Mouse (Mus musculus): Measurements from ENCODE around the gene Ucp2. TPM values are rescaled to one million over a fixed set of nuclear protein-coding genes. Genes with fewer than 3 reads are reported as not detected.

Gene Ucp2
- polyA plus RNA-seq, 1 experiment from 2014 or later = 99.6 TPM

DNA sequence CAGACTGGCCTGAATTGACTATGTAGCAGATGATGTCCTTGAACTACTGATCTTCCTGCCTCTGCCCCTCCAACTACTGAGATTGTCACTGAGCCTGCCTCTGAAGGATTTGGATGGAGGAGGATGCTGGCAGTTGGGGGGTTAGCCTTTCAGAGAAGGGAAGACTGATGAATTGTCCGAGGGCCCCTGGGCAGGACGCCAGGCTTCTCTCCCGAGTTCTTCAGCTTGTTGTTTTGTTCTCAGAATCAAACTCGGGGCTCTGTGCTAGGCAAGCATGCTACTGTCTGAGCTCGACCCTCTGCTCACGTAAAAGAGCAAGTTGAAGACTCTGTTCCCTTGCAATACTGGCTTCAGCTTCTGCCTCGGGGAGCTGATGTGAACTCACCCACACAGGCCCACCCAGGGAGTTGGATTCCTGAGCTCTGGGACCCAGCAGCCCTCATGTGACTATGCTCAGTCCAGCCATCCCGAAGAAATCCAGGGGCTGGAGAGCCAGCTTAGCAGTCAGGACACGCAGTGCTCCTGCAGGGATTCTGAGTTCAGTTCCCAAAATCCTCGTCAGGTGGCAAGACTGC is 4.6 kb upstream of the Ucp2 start:
- Histone ChIP-seq H3K4me3 (ENCODE audit: low read depth, low read length) (no peak overlapping the region), H3K4me2 (replicated peaks; ENCODE audit: low read depth, low read length) (no peak overlapping the region), H3K36me3 (ENCODE audit: control insufficient read depth, insufficient read depth, low read length) (no peaks in the 10 kb centered on the region), H3K27ac (ENCODE audit: low read depth, low read length) (no peak overlapping the region), H3K9ac (ENCODE audit: low read depth, low read length) (no peak overlapping the region), H3K4me1 (replicated peaks; ENCODE audit: control insufficient read depth, insufficient read depth, low read length) (peaks cover 5% of the 10 kb centered on the region; the same call in 1 of the 2 replicates), H3K27me3 (ENCODE audit: control insufficient read depth, insufficient read depth, low read length) (peaks cover 4% of the 10 kb centered on the region; the same call in 1 of the 2 replicates), H3K9me3 (ENCODE audit: control insufficient read depth, low read length) (no peaks in the 10 kb centered on the region)
- ATAC-seq (ENCODE audit: low FRiP score) (no peak), DNase-seq (ENCODE audit: low spot score) (no peak)
- WGBS = 47% methylated on average over 10 of the region's 10 CpGs

DNA sequence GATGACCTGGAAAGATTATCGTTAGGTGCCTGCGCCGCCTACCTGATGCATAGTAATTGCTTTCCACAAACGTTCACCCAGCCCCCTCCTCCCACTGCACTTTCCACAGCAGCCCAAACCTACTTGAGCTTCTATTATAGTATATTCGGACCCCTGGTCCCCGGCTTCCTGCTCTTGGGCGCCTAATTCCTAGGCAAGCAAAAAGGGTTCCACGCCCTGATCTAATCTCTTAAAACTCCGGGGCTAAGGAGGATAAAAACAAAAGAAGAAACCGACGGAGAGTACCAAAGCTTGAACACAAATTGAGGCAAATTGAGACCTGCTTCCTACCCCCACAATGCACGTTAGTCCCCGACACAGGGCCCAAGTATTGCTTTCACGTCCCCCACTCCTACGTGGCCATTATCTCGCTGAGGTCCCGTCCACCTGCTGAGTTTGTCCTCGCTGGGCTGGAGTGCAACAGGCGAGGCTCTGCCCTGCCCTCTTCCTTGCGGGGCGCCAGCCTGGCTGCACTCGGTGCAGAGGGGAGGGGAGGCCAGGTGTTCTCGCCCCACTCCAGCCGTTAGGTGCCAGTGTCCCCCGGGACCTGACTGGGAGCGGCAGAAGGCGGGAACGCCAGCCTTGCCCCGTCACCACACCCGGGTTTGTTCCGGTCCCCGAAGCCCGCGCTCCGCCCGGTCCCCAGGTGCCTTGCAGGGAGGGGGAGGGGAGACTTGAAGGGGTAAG is 583 bp upstream of the Ucp2 start:
- H3K4me1 ChIP-seq (replicated peaks; ENCODE audit: control insufficient read depth, insufficient read depth, low read length) = peaks cover 8% of the 10 kb centered on the region; the same call in 1 of the 2 replicates
- no peaks in the 10 kb centered on the region for H3K36me3 ChIP-seq (ENCODE audit: control insufficient read depth, insufficient read depth, low read length)
- H3K9me3 ChIP-seq (ENCODE audit: control insufficient read depth, low read length) = no peaks in the 10 kb centered on the region
- DNase-seq (ENCODE audit: low spot score) (peak; percentile 2), ATAC-seq (ENCODE audit: low FRiP score) (peak; percentile 59; the same call in 1 of the 2 replicates)
- WGBS = 3% methylated on average over 31 of the region's 36 CpGs
- peak overlapping the region; percentile 50; the same call in 1 of the 2 replicates for H3K9ac ChIP-seq (ENCODE audit: low read depth, low read length)
- peaks cover 4% of the 10 kb centered on the region; the same call in 1 of the 2 replicates for H3K27me3 ChIP-seq (ENCODE audit: control insufficient read depth, insufficient read depth, low read length)
- 0 out of 2 replicates have a peak overlapping the region, but pooled peaks have one; percentile 17 for H3K27ac ChIP-seq (ENCODE audit: low read depth, low read length)
- peak overlapping the region; percentile 40 for H3K4me3 ChIP-seq (ENCODE audit: low read depth, low read length)
- H3K4me2 ChIP-seq (replicated peaks; ENCODE audit: low read depth, low read length) = peak overlapping the region; percentile 73

DNA sequence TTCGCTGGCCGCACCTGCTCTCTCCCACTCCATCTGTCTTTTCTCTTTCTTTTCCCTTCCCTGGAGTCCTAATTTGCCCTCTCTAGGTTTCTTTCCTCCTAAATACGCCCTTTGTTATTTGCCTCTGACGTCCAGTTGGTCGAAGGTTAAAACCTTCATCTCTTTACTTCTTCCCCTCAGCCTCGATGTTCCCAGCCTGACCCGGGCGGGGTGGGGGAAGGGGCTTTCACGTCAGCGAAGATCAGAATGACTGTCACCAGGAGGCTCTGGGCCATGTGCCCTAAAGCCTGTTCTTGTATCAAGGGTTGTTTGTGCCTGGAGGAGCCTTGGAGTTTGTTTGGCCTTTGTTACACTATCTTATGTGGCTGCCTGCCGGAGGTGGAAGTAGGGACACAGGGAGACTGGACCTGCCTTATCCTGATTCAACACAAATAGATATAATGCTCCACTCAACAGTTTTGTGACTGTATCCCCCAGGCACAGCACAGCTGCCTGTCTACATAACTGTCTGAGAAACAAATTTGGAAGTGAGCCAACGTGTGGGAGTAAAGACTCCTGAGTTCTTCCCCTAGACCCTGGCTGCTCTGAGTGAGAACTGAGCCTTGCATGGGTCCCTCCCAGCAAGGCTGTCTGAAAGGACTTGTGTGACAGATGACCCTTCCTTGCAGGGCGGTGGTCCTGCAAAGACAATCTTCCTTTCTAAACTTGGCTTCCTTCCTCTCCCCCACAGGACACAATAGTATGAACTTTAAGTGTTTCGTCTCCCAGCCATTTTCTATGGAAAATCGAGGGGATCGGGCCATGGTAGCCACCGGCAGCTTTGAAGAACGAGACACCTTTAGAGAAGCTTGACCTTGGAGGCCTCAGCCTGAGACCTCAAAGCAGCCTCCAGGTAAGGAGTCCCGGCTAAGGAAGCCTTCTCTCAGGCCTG is 612 bp downstream of the Ucp2 start:
- Histone ChIP-seq H3K27ac (ENCODE audit: low read depth, low read length) (no peak overlapping the region; the same call in 1 of the 2 replicates), H3K9ac (ENCODE audit: low read depth, low read length) (no peak overlapping the region)

DNA sequence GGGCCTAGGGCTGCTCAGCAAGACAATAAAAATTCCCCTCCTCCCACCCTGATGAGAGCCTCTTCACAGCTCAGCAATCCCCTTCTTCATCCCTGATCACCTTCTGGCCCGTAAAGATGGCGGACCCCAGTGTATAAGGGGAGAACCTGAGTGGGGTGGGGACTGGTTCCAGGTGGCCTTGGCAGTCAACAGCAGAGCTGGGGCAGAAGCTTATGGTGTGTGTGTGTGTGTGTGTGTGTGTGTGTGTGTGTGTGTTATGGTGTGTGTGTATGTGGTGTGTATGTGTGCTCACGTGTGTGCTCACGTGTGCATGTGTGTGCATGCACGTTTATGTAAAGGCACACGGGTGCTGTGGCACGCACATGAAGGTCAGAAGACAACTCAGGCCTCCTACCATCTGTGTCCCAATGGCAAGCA is 1.3 kb downstream of the Ucp2 start:
- Histone ChIP-seq H3K27me3 (ENCODE audit: control insufficient read depth, insufficient read depth, low read length) (peaks cover 4% of the 10 kb centered on the region; the same call in 1 of the 2 replicates), H3K4me2 (replicated peaks; ENCODE audit: low read depth, low read length) (peak overlapping the region; percentile 73), H3K36me3 (ENCODE audit: control insufficient read depth, insufficient read depth, low read length) (no peaks in the 10 kb centered on the region), H3K9me3 (ENCODE audit: control insufficient read depth, low read length) (no peaks in the 10 kb centered on the region), H3K9ac (ENCODE audit: low read depth, low read length) (no peak overlapping the region), H3K4me1 (replicated peaks; ENCODE audit: control insufficient read depth, insufficient read depth, low read length) (peaks cover 8% of the 10 kb centered on the region; the same call in 1 of the 2 replicates), H3K4me3 (ENCODE audit: low read depth, low read length) (peak overlapping the region; percentile 40), H3K27ac (ENCODE audit: low read depth, low read length) (no peak overlapping the region; the same call in 1 of the 2 replicates)
- DNase-seq (ENCODE audit: low spot score) (no peak), ATAC-seq (ENCODE audit: low FRiP score) (no peak)
- WGBS = 92% methylated on average over 7 of the region's 7 CpGs

More for the DNA sequence above, 612 bp downstream of the Ucp2 start:
- Histone ChIP-seq H3K4me2 (replicated peaks; ENCODE audit: low read depth, low read length) (peak overlapping the region; percentile 73), H3K27me3 (ENCODE audit: control insufficient read depth, insufficient read depth, low read length) (peaks cover 4% of the 10 kb centered on the region; the same call in 1 of the 2 replicates), H3K9me3 (ENCODE audit: control insufficient read depth, low read length) (no peaks in the 10 kb centered on the region), H3K4me1 (replicated peaks; ENCODE audit: control insufficient read depth, insufficient read depth, low read length) (peaks cover 8% of the 10 kb centered on the region; the same call in 1 of the 2 replicates), H3K4me3 (ENCODE audit: low read depth, low read length) (peak overlapping the region; percentile 40), H3K36me3 (ENCODE audit: control insufficient read depth, insufficient read depth, low read length) (no peaks in the 10 kb centered on the region)
- DNase-seq (ENCODE audit: low spot score) (peak; percentile 40), ATAC-seq (ENCODE audit: low FRiP score) (peak; percentile 23; the same call in 1 of the 2 replicates)
- WGBS = 42% methylated on average over 19 of the region's 19 CpGs

DNA sequence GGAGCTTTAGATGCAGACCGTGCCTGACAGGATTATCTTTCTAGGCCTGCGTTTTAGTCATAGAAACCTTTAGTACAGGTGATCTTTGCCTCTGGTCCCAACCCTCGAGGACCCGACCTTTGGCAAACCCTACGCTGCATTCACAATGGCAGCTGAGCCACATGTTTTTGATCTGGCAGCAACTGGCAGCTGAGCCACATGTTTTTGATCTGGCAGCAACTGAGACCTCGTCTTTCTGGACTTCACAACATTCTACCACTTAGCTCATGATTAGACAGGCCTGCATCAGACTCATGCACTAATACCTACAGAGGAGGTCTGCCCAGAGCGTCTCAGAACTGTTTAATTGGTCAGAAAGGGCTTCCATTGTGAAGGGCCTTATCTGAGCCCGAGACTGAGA is 1.9 kb downstream of the Ucp2 start:
- H3K4me2 ChIP-seq (replicated peaks; ENCODE audit: low read depth, low read length) = peak overlapping the region; percentile 30; the same call in 1 of the 2 replicates
- WGBS = 49% methylated on average over 8 of the region's 8 CpGs
- H3K36me3 ChIP-seq (ENCODE audit: control insufficient read depth, insufficient read depth, low read length) = no peaks in the 10 kb centered on the region
- H3K27ac ChIP-seq (ENCODE audit: low read depth, low read length) = peak overlapping the region; percentile 76
- peaks cover 4% of the 10 kb centered on the region; the same call in 1 of the 2 replicates for H3K27me3 ChIP-seq (ENCODE audit: control insufficient read depth, insufficient read depth, low read length)
- no peaks in the 10 kb centered on the region for H3K9me3 ChIP-seq (ENCODE audit: control insufficient read depth, low read length)
- ATAC-seq (ENCODE audit: low FRiP score) (no peak), DNase-seq (ENCODE audit: low spot score) (peak; percentile 38)
- peak overlapping the region; percentile 9; the same call in 1 of the 2 replicates for H3K4me3 ChIP-seq (ENCODE audit: low read depth, low read length)
- no peak overlapping the region for H3K9ac ChIP-seq (ENCODE audit: low read depth, low read length)
- H3K4me1 ChIP-seq (replicated peaks; ENCODE audit: control insufficient read depth, insufficient read depth, low read length) = peaks cover 8% of the 10 kb centered on the region; the same call in 1 of the 2 replicates

DNA sequence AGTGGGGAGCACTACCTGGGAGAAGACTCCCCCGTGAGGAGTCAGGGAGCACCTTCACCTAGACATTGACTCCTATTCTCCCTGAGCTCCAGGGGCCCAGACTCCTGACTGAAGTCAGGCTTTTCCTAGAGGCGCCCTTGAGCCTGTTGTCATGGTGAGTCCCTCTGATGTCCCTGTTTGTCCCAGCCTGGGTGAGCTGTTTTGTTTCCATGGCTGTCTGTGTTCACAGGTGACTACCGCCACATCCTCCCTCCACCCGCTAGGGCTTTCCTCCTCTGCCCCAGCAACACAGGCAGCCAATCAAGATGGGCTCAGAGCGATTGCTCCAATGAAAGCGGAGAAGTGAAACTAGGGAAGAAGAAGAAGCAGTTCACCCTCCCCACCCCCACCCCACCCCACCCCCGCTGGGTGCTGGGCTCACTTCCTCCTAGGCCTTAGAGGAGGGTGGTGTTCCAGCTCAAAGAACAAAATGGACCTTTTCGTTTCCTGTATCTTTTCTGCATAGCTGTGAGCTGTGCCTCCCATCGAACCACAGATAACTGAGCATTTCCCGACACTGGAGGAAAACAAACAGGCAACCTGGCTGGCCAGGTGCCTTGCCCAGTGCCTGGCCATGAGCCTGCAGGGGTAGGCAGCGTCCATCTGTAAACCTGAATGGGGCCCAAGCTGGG is 2.6 kb downstream of the Ucp2 start:
- Histone ChIP-seq H3K27ac (ENCODE audit: low read depth, low read length) (peak overlapping the region; percentile 76), H3K4me3 (ENCODE audit: low read depth, low read length) (peak overlapping the region; percentile 9; the same call in 1 of the 2 replicates), H3K4me2 (replicated peaks; ENCODE audit: low read depth, low read length) (peak overlapping the region; percentile 30; the same call in 1 of the 2 replicates), H3K9ac (ENCODE audit: low read depth, low read length) (no peak overlapping the region), H3K9me3 (ENCODE audit: control insufficient read depth, low read length) (no peaks in the 10 kb centered on the region), H3K27me3 (ENCODE audit: control insufficient read depth, insufficient read depth, low read length) (peaks cover 4% of the 10 kb centered on the region; the same call in 1 of the 2 replicates), H3K4me1 (replicated peaks; ENCODE audit: control insufficient read depth, insufficient read depth, low read length) (peaks cover 8% of the 10 kb centered on the region; the same call in 1 of the 2 replicates), H3K36me3 (ENCODE audit: control insufficient read depth, insufficient read depth, low read length) (no peaks in the 10 kb centered on the region)
- ATAC-seq (ENCODE audit: low FRiP score) (peak; percentile 45), DNase-seq (ENCODE audit: low spot score) (peak; percentile 46)
- WGBS = 28% methylated on average over 11 of the region's 11 CpGs

DNA sequence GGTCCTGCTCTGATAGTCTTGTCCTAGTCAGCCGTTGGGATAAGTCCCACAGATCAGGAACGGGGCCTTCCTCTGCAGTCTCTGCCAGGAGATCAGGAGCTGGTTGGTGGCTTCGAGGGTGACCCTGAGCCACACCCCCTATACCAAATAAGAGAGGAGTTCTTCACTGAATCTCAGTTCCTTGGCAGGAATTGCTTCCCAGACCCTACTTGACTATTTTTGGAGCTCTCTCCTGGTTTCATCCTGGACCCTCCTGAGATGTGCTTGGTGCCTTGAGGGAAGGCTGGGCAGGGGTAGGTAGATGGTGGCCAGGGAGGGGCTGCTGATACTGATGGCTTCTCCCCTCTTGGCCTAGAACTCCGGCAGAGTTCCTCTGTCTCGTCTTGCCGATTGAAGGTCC is 3.2 kb downstream of the Ucp2 start:
- H3K27ac ChIP-seq (ENCODE audit: low read depth, low read length) = no peak overlapping the region
- no peak overlapping the region for H3K9ac ChIP-seq (ENCODE audit: low read depth, low read length)

More for the DNA sequence above, 3.2 kb downstream of the Ucp2 start:
- Histone ChIP-seq H3K27me3 (ENCODE audit: control insufficient read depth, insufficient read depth, low read length) (peaks cover 4% of the 10 kb centered on the region; the same call in 1 of the 2 replicates), H3K4me3 (ENCODE audit: low read depth, low read length) (no peak overlapping the region), H3K4me2 (replicated peaks; ENCODE audit: low read depth, low read length) (no peak overlapping the region), H3K4me1 (replicated peaks; ENCODE audit: control insufficient read depth, insufficient read depth, low read length) (peaks cover 8% of the 10 kb centered on the region; the same call in 1 of the 2 replicates), H3K9me3 (ENCODE audit: control insufficient read depth, low read length) (no peaks in the 10 kb centered on the region), H3K36me3 (ENCODE audit: control insufficient read depth, insufficient read depth, low read length) (no peaks in the 10 kb centered on the region)
- DNase-seq (ENCODE audit: low spot score) (no peak), ATAC-seq (ENCODE audit: low FRiP score) (no peak)
- WGBS = 87% methylated on average over 6 of the region's 6 CpGs
